Mouse (Mus musculus) intestine, embryonic 16.5 days (tissue): ENCODE results near the gene Myocd. TPM values are rescaled to one million over a fixed set of nuclear protein-coding genes. Genes with fewer than 3 reads are reported as not detected.

Experiments used
- ATAC-seq: fragments of 200-750 bp; cut with Nextera tagmentation; 2 replicates; pipeline ENCODE4 v1.8.0; 2017; ENCODE audit warnings: moderate TSS enrichment, moderate library complexity
- H3K27ac ChIP-seq: fragments of 300-500 bp; sonication (generic); 2 replicates; pipeline ENCODE4 v1.5.1; 2014; ENCODE audit warnings: mild to moderate bottlenecking, low read length
- H3K27me3 ChIP-seq: fragments of 300-500 bp; sonication (generic); replicated peaks from 2 replicates; pipeline ENCODE4 v1.6.1; 2014; ENCODE audit warnings: low read length, control low read depth, mixed read lengths; ENCODE audit not compliant: control insufficient read depth, insufficient read depth
- H3K36me3 ChIP-seq: fragments of 300-500 bp; sonication (generic); 2 replicates; pipeline ENCODE4 v1.6.1; 2014; ENCODE audit warnings: low read length, control low read depth; ENCODE audit not compliant: control insufficient read depth, insufficient read depth
- H3K4me1 ChIP-seq: fragments of 300-500 bp; sonication (generic); 2 replicates; pipeline ENCODE4 v1.6.1; 2014; ENCODE audit warnings: low read length, control low read depth, mixed read lengths; ENCODE audit not compliant: control insufficient read depth, insufficient read depth
- H3K4me2 ChIP-seq: fragments of 300-500 bp; sonication (generic); 2 replicates; pipeline ENCODE4 v1.6.1; 2014; ENCODE audit warnings: low read depth, low read length, control low read depth
- H3K4me3 ChIP-seq: fragments of 300-500 bp; sonication (generic); 2 replicates; pipeline ENCODE4 v1.5.1; 2014; ENCODE audit warnings: mild to moderate bottlenecking, low read length
- H3K9ac ChIP-seq: fragments of 300-500 bp; sonication (generic); 2 replicates; pipeline ENCODE4 v1.6.1; 2014; ENCODE audit warnings: low read depth, low read length
- H3K9me3 ChIP-seq: fragments of 300-500 bp; sonication (generic); 2 replicates; pipeline ENCODE4 v1.6.1; 2016; ENCODE audit warnings: low read length, control low read depth; ENCODE audit not compliant: control insufficient read depth
- WGBS: fragments of 180-500 bp; shearing (Covaris S2); extraction: QIAGEN DNeasy Blood & Tissue Kit; methylation state at CpG from one replicate; pipeline ENCODE4 v1.1.7; 2014; 5-methylcytosine and 5-hydroxymethylcytosine counted together
- polyA plus RNA-seq: library from polyadenylated mRNA; unstranded; fragments of >200 nt; fragmentation: Nextera tagmentation; extraction: Ambion mirVana; gene quantifications from 2 replicates; pipeline ENCODE4 v1.2.1, GENCODE M21; 2015

The Myocd gene
- polyA plus RNA-seq, 1 experiment from 2014 or later, result 20.0 TPM

GRCm38 (mm10) chr11:65236907-65237306 is 32.9 kb downstream of the Myocd start:
- Histone ChIP-seq H3K27ac (no peak overlapping the region), H3K36me3 (no peaks in the 10 kb centered on the region; the same call in 1 of the 2 replicates), H3K9me3 (no peaks in the 10 kb centered on the region), H3K4me3 (no peak overlapping the region), H3K4me1 (no peaks in the 10 kb centered on the region), H3K9ac (no peak overlapping the region), H3K4me2 (no peak overlapping the region), H3K27me3 (no peaks in the 10 kb centered on the region)
- ATAC-seq, result no peak
- 91% methylated on average over 2 of the region's 2 CpGs for WGBS

- no peaks in the 10 kb centered on the region for H3K27me3 ChIP-seq
- no peaks in the 10 kb centered on the region for H3K4me1 ChIP-seq
- no peak overlapping the region for H3K4me3 ChIP-seq
- no peak overlapping the region for H3K9ac ChIP-seq
- no peaks in the 10 kb centered on the region; the same call in 1 of the 2 replicates for H3K36me3 ChIP-seq
- no peak for ATAC-seq
- WGBS, result 39% methylated on average over 2 of the region's 2 CpGs
- no peaks in the 10 kb centered on the region for H3K9me3 ChIP-seq
- no peak overlapping the region for H3K27ac ChIP-seq
- H3K4me2 ChIP-seq, result no peak overlapping the region
These were observed 34.4 kb downstream of the Myocd start for GRCm38 (mm10) chr11:65235374-65235773.

GRCm38 (mm10) chr11:65231771-65232170 is 38.0 kb downstream of the Myocd start:
- Histone ChIP-seq H3K9me3 (no peaks in the 10 kb centered on the region), H3K36me3 (no peaks in the 10 kb centered on the region; the same call in 1 of the 2 replicates), H3K9ac (no peak overlapping the region), H3K4me1 (no peaks in the 10 kb centered on the region), H3K27ac (no peak overlapping the region), H3K4me3 (no peak overlapping the region), H3K27me3 (no peaks in the 10 kb centered on the region), H3K4me2 (no peak overlapping the region)
- no peak for ATAC-seq
- 83% methylated on average over 4 of the region's 4 CpGs for WGBS

GRCm38 (mm10) chr11:65226766-65227165 is 43.0 kb downstream of the Myocd start:
- H3K9ac ChIP-seq, result no peak overlapping the region
- no peak overlapping the region for H3K4me2 ChIP-seq
- no peaks in the 10 kb centered on the region for H3K9me3 ChIP-seq
- 47% methylated on average over 10 of the region's 10 CpGs for WGBS
- ATAC-seq, result no peak
- no peaks in the 10 kb centered on the region for H3K36me3 ChIP-seq
- H3K27me3 ChIP-seq, result no peaks in the 10 kb centered on the region
- no peaks in the 10 kb centered on the region for H3K4me1 ChIP-seq
- no peak overlapping the region for H3K27ac ChIP-seq
- H3K4me3 ChIP-seq, result no peak overlapping the region

GRCm38 (mm10) chr11:65214954-65215629 is 54.7 kb downstream of the Myocd start:
- Histone ChIP-seq H3K9ac (no peak overlapping the region), H3K36me3 (no peaks in the 10 kb centered on the region), H3K9me3 (no peaks in the 10 kb centered on the region), H3K4me1 (no peaks in the 10 kb centered on the region), H3K27me3 (no peaks in the 10 kb centered on the region), H3K27ac (no peak overlapping the region), H3K4me2 (no peak overlapping the region), H3K4me3 (no peak overlapping the region)
- ATAC-seq, result peak; percentile 50
- 55% methylated on average over 9 of the region's 9 CpGs for WGBS

GRCm38 (mm10) chr11:65213806-65214205 is 56.0 kb downstream of the Myocd start:
- 93% methylated on average over 2 of the region's 2 CpGs for WGBS

GRCm38 (mm10) chr11:65211701-65212100 is 58.1 kb downstream of the Myocd start:
- H3K4me2 ChIP-seq, result no peak overlapping the region
- no peaks in the 10 kb centered on the region for H3K36me3 ChIP-seq
- no peaks in the 10 kb centered on the region for H3K9me3 ChIP-seq
- H3K4me3 ChIP-seq, result no peak overlapping the region
- H3K27me3 ChIP-seq, result no peaks in the 10 kb centered on the region
- H3K27ac ChIP-seq, result 0 out of 2 replicates have a peak overlapping the region, but pooled peaks have one; percentile 15
- H3K9ac ChIP-seq, result no peak overlapping the region
- ATAC-seq, result peak; percentile 48; the same call in 1 of the 2 replicates
- 53% methylated on average over 6 of the region's 6 CpGs for WGBS
- H3K4me1 ChIP-seq, result peaks cover 3% of the 10 kb centered on the region; the same call in 1 of the 2 replicates

More at GRCm38 (mm10) chr11:65213806-65214205, 56.0 kb downstream of the Myocd start:
- H3K9ac ChIP-seq, result no peak overlapping the region
- no peaks in the 10 kb centered on the region for H3K36me3 ChIP-seq
- peaks cover 3% of the 10 kb centered on the region; the same call in 1 of the 2 replicates for H3K4me1 ChIP-seq
- H3K27ac ChIP-seq, result no peak overlapping the region
- H3K27me3 ChIP-seq, result no peaks in the 10 kb centered on the region
- ATAC-seq, result no peak
- H3K4me3 ChIP-seq, result no peak overlapping the region
- no peak overlapping the region for H3K4me2 ChIP-seq
- H3K9me3 ChIP-seq, result no peaks in the 10 kb centered on the region

GRCm38 (mm10) chr11:65209441-65209840 is 60.3 kb downstream of the Myocd start:
- peaks cover 3% of the 10 kb centered on the region; the same call in 1 of the 2 replicates for H3K4me1 ChIP-seq
- H3K9me3 ChIP-seq, result no peaks in the 10 kb centered on the region
- H3K4me3 ChIP-seq, result no peak overlapping the region
- no peak overlapping the region for H3K27ac ChIP-seq
- H3K4me2 ChIP-seq, result no peak overlapping the region
- H3K27me3 ChIP-seq, result no peaks in the 10 kb centered on the region
- ATAC-seq, result peak; percentile 21; the same call in 1 of the 2 replicates
- WGBS, result 49% methylated on average over 6 of the region's 6 CpGs
- H3K9ac ChIP-seq, result no peak overlapping the region
- no peaks in the 10 kb centered on the region for H3K36me3 ChIP-seq

- Histone ChIP-seq H3K36me3 (no peaks in the 10 kb centered on the region), H3K9me3 (no peaks in the 10 kb centered on the region), H3K27me3 (no peaks in the 10 kb centered on the region), H3K27ac (no peak overlapping the region), H3K9ac (no peak overlapping the region), H3K4me1 (peaks cover 3% of the 10 kb centered on the region; the same call in 1 of the 2 replicates), H3K4me2 (no peak overlapping the region), H3K4me3 (no peak overlapping the region)
- WGBS, result 84% methylated on average over 5 of the region's 5 CpGs
- ATAC-seq, result no peak
These were observed 64.5 kb downstream of the Myocd start for GRCm38 (mm10) chr11:65205306-65205705.
